Mouse (Mus musculus): ENCODE results near the gene Klk1b5. TPM values are rescaled to one million over a fixed set of nuclear protein-coding genes. Genes with fewer than 3 reads are reported as not detected.
"Not testable (repeated sequence)": the region's sequence is repeated elsewhere in the genome, so short reads cannot be mapped to it uniquely, and the experiment has no call there.

The Klk1b5 gene
- polyA plus RNA-seq, 2 experiments = not detected

- H3K4me3 ChIP-seq (ENCODE audit: insufficient read depth in 1 of 2, low read depth in 2 of 2, low read length in 2 of 2) = no peak within 1 kb of the TSS
Observed at GRCm38 (mm10) chr7:44197891-44198290, 17.9 kb upstream of the Klk1b5 start, which contains the start of gene Klk1b3. Gene Klk1b3 (plus strand): TSS chr7:44198191.

DNA sequence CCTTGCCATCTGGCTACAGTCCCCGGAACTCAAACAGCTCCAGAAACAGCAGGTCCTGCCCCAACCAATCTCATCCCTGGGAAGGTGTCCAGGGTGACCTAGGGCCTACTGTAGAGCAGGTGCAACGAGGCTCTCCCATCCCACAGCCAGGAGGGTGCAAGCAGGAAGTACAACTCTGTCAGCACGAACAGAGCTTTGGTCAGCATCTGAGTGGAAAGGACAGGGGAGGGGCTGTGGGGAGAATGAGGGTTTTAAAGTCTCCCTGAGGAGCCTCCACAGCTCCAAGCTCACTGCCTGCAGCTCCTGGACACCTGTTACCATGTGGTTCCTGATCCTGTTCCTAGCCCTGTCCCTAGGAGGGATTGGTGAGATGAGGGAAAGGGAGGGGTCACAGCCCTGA is 8.6 kb upstream of the Klk1b5 start, which contains the start of gene Klk1b4:
Gene Klk1b4 (plus strand): TSS at position 301 of the 400 bp plus-strand sequence.
- H3K4me2 ChIP-seq (ENCODE audit: low read depth); H3K27ac ChIP-seq; H3K27me3 ChIP-seq (ENCODE audit: control insufficient read depth, insufficient read depth, low read length); H3K9ac ChIP-seq (replicated peaks); DNase-seq (ENCODE audit: low read depth in 3 of 3, low spot score in 3 of 3); H3K36me3 ChIP-seq (replicated peaks; ENCODE audit: control insufficient read depth, insufficient read depth, low read depth); H3K4me1 ChIP-seq (replicated peaks; ENCODE audit: control insufficient read depth in 2 of 2, insufficient read depth in 2 of 2, low read length in 1 of 2); H3K9me3 ChIP-seq (ENCODE audit: control insufficient read depth, low read length); H3K4me3 ChIP-seq (ENCODE audit: insufficient read depth in 1 of 2, low read depth in 2 of 2, low read length in 2 of 2); ATAC-seq (ENCODE audit: insufficient read depth): not testable (repeated sequence)
- WGBS (ENCODE audit: insufficient replicate concordance) = 16% methylated on average over 3 of the region's 3 CpGs

More at GRCm38 (mm10) chr7:44197891-44198290, 17.9 kb upstream of the Klk1b5 start, which contains the start of gene Klk1b3:
- WGBS (ENCODE audit: insufficient replicate concordance) = 28% methylated on average over 3 of the region's 3 CpGs
- Histone ChIP-seq H3K36me3 (replicated peaks; ENCODE audit: control insufficient read depth, insufficient read depth, low read depth) (no peaks in the 10 kb centered on the region), H3K4me1 (replicated peaks; ENCODE audit: control insufficient read depth in 2 of 2, insufficient read depth in 2 of 2, low read length in 1 of 2) (no peaks in the 10 kb centered on the region), H3K27ac (no peak within 1 kb of the TSS), H3K9me3 (ENCODE audit: control insufficient read depth, low read length) (no peaks in the 10 kb centered on the region), H3K9ac (replicated peaks) (no peak within 1 kb of the TSS), H3K4me2 (ENCODE audit: low read depth) (no peak within 1 kb of the TSS), H3K27me3 (ENCODE audit: control insufficient read depth, insufficient read depth, low read length) (no peaks in the 10 kb centered on the region)
- ATAC-seq (ENCODE audit: insufficient read depth) (no peak), DNase-seq (ENCODE audit: low read depth in 3 of 3, low spot score in 3 of 3) (no peak)
- TF ChIP-seq EP300 (IDR thresholded peaks at IDR 0.05; ENCODE audit: low read depth) (no peak), CTCF (IDR thresholded peaks at IDR 0.05; ENCODE audit: low read depth) (no peak)

DNA sequence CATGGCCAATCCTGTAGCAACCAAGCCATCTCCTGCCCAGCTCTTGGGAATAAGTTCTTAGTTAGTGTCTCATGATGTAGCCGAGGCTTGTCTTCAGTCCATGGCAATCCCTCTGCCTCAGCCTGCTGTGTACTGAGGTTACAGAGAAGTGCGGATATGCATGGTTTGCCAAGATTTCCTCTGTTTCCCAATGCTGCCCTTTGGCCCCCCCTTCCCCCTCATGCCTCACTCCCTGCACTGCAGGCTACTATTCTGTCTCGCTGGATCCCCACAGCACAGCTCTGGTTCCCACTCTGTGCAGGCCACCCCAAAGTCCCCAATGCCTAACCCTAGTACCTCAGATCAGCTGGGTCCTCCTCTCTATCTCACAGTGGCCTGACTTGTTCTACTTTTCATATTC is 7.4 kb upstream of the Klk1b5 start:
- Histone ChIP-seq H3K4me1 (replicated peaks; ENCODE audit: control insufficient read depth in 2 of 2, insufficient read depth in 2 of 2, low read length in 1 of 2) (no peaks in the 10 kb centered on the region), H3K9me3 (ENCODE audit: control insufficient read depth, low read length) (no peaks in the 10 kb centered on the region), H3K9ac (replicated peaks) (no peak overlapping the region), H3K36me3 (replicated peaks; ENCODE audit: control insufficient read depth, insufficient read depth, low read depth) (no peaks in the 10 kb centered on the region), H3K4me3 (ENCODE audit: insufficient read depth in 1 of 2, low read depth in 2 of 2, low read length in 2 of 2) (no peak overlapping the region), H3K4me2 (ENCODE audit: low read depth) (no peak overlapping the region), H3K27ac (no peak overlapping the region), H3K27me3 (ENCODE audit: control insufficient read depth, insufficient read depth, low read length) (no peaks in the 10 kb centered on the region)
- TF ChIP-seq EP300 (IDR thresholded peaks at IDR 0.05; ENCODE audit: low read depth) (no peak), CTCF (IDR thresholded peaks at IDR 0.05; ENCODE audit: low read depth) (no peak)
- no peak for DNase-seq (ENCODE audit: low read depth in 3 of 3, low spot score in 3 of 3)
- no peak for ATAC-seq (ENCODE audit: insufficient read depth)
- WGBS (ENCODE audit: insufficient replicate concordance) = 48% methylated on average over 3 of the region's 3 CpGs

GRCm38 (mm10) chr7:44221601-44222000 is 5.9 kb downstream of the Klk1b5 start:
- WGBS (ENCODE audit: insufficient replicate concordance) = 55% methylated on average over 7 of the region's 10 CpGs
- ATAC-seq (ENCODE audit: insufficient read depth); H3K4me2 ChIP-seq (ENCODE audit: low read depth): not testable (repeated sequence)

GRCm38 (mm10) chr7:44222335-44222734 is 6.6 kb downstream of the Klk1b5 start:
- H3K4me1 ChIP-seq (replicated peaks; ENCODE audit: control insufficient read depth in 2 of 2, insufficient read depth in 2 of 2, low read length in 1 of 2); H3K4me3 ChIP-seq (ENCODE audit: insufficient read depth in 1 of 2, low read depth in 2 of 2, low read length in 2 of 2); H3K27ac ChIP-seq; H3K9me3 ChIP-seq (ENCODE audit: control insufficient read depth, low read length); H3K36me3 ChIP-seq (replicated peaks; ENCODE audit: control insufficient read depth, insufficient read depth, low read depth); DNase-seq (ENCODE audit: low read depth in 3 of 3, low spot score in 3 of 3); ATAC-seq (ENCODE audit: insufficient read depth); H3K9ac ChIP-seq (replicated peaks); H3K4me2 ChIP-seq (ENCODE audit: low read depth); H3K27me3 ChIP-seq (ENCODE audit: control insufficient read depth, insufficient read depth, low read length): not testable (repeated sequence)
- 53% methylated on average over 6 of the region's 6 CpGs for WGBS (ENCODE audit: insufficient replicate concordance)

More at GRCm38 (mm10) chr7:44221601-44222000, 5.9 kb downstream of the Klk1b5 start:
- H3K4me1 ChIP-seq (replicated peaks; ENCODE audit: control insufficient read depth in 2 of 2, insufficient read depth in 2 of 2, low read length in 1 of 2); H3K27ac ChIP-seq; H3K9ac ChIP-seq (replicated peaks); DNase-seq (ENCODE audit: low read depth in 3 of 3, low spot score in 3 of 3); H3K9me3 ChIP-seq (ENCODE audit: control insufficient read depth, low read length); H3K36me3 ChIP-seq (replicated peaks; ENCODE audit: control insufficient read depth, insufficient read depth, low read depth); H3K4me3 ChIP-seq (ENCODE audit: insufficient read depth in 1 of 2, low read depth in 2 of 2, low read length in 2 of 2); H3K27me3 ChIP-seq (ENCODE audit: control insufficient read depth, insufficient read depth, low read length): not testable (repeated sequence)

Measured in liver, embryonic 14.5 days (tissue).